Mouse (Mus musculus) granulocyte monocyte progenitor cell, adult 5-6 weeks (primary cell): ENCODE measurements at regions not wholly inside any gene's neighbourhood (a gene's known extent, or its start where the extent isn't known, plus 50 kb on each side); places are given as distances from the start of the nearest gene placed in this dataset.

Source experiments
- ATAC-seq: replicated peaks from 2 replicates; pipeline ENCODE4 v1.8.0; 2016; ENCODE audit warnings: mild to moderate bottlenecking, moderate TSS enrichment, inconsistent platforms; ENCODE audit not compliant: poor library complexity, severe bottlenecking

GRCm38 (mm10) chr13:35380224-35381009 is 279.2 kb upstream of the Cdyl start:
- ATAC-seq, result peak; percentile 88

GRCm38 (mm10) chr13:35381641-35382040 is 278.0 kb upstream of the Cdyl start:
- no peak for ATAC-seq

DNA sequence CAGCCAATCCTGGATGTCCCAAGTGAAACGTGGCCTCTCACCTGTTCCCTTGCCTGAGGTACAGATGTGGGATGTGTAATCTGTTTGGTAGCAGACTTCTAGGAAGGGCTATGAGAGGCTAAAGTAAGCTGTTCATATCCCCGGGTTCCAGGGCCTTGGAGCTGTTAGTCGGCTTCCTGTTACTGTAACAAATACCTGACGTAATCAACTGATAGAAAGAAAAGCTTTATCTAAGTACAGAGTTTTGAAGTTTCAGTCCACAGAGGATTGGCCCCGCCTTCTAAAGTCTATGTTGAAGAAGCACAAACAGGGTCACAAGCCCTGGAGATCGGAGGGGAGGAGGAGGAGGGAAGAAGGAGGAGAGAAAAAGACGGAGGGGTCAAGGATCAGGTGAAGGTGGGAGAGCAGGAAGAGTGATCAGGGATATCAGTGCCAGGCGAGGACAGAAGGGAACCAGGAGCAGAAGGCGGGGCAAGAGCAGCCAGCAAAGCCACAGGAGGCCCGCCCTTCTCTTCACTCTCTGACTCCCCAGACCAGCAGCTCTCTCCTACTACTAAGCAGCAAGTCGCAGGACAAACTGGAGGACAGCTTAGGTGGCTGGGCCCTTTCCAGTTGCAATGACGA is 276.5 kb upstream of the Cdyl start:
- ATAC-seq, result no peak

DNA sequence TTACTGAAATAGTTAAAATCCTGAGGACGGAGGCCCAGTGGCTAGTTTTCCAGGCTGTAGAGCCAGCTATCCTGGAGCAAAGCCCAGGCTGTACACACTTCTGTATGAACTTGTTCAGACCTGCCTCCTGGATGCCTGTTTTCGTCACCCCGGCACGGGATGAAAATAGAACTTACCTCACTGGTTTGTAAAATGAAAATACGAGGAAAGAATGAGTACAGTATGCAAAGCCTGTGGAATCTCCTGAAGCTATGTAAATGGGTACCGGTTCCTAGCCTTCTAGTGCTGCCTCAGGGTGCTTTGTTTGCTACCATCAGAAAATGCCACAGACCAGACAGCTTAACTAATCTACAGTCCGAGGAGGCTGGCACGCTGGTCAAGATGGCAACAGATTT is 276.0 kb upstream of the Cdyl start:
- ATAC-seq, result no peak

DNA sequence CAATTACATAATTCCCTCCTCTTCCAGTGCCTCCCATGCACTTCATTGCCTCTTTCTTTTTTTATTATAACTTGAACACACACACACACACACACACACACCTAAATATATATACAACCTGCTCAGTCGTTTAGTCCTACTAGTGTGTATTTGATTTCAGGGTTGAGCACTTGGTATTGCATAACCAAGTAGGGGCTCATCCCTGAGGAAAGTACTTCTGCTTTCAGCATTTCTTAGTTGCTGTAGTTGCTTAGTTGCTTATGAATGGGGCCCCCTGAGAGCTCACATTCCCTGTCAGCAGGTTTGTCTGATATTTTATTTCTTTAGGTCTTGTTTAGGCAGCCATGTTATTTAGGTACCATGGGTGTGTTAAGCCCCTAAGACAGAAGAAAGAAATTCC is 271.3 kb upstream of the Cdyl start:
- peak; percentile 88 for ATAC-seq

GRCm38 (mm10) chr13:35389781-35390525 is 269.7 kb upstream of the Cdyl start:
- peak; percentile 60 for ATAC-seq

GRCm38 (mm10) chr13:35390526-35390880 is 269.1 kb upstream of the Cdyl start:
- no peak for ATAC-seq

DNA sequence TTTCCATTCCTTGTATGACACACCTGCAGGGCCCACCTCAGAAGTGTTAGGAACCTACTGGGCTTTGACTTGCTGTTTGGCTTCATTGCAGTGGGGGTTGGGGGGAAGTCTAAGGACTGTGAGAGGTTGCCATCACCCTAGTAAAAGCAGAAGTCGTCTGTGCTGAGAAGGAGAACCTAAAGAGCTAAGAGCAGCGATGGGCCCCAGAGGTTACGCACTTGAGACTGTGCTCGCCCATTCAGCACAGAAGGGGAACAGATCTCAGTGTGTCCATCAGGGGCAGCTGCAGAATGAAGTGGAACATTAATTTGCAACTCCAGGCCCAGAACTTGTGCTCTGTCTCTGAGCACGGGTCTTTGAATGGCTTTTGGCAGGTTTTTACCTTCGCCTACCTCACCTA is 267.5 kb upstream of the Cdyl start:
- peak; percentile 60 for ATAC-seq

DNA sequence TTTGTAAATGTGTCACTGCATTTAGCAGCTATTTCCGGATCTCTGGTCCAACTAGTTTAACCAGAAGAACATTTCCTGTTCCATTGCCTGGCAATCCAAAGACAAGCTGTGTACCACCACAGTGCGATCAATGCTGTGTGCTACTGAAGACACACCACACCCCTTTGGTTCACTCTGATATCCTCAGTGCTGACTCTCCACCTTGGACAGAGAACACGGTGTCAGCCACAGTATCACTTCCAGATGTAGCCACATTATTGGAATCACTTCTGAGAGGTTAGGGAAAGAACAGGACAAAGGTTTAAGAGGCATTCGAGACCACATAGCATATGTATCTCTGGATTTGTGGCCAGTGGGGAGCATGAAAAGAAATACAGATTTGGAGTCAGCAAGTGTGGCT is 264.4 kb upstream of the Cdyl start:
- ATAC-seq, result no peak

- ATAC-seq, result no peak
Observed at GRCm38 (mm10) chr13:35395630-35396029, 264.0 kb upstream of the Cdyl start.

DNA sequence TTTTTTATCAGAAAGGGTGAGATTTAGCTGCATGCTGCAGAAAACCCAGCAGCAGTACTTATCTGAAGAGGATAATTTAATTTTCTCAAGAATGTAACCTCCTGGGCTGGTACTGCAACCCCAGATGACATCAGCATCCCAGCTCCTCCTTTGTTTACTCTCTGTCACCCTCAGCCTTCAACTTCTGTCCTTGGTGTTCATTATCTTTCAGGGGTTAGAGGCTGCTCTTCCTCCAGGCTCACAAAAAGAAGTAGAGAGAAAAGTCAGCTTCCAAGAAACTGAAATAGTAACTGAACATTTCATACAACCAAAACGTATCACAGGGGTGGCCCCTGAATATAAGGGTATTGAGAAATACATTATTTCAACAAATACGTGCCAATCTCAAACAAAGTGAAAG is 262.5 kb upstream of the Cdyl start:
- no peak for ATAC-seq

GRCm38 (mm10) chr13:35398192-35398591 is 261.4 kb upstream of the Cdyl start:
- no peak for ATAC-seq

- no peak for ATAC-seq
Observed at GRCm38 (mm10) chr13:35402856-35403255, 256.8 kb upstream of the Cdyl start.

DNA sequence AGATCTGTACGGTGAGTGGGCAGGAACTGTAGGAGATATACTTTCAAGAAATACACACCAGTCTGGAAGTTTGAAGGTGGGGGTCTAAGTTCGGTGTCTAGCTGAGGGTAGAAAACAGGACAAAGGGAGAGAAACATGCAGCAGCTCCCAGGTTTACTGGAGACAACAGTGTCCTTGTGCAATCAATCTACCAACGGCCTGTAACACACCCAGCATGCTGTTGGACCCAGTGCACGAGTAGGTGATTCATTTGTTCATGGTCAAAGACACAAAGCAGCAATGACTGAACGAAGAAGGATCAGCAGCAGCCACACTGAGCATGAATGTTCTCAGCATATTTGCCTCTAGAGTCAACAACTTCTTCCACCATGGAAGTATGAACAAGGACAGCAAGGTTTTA is 255.2 kb upstream of the Cdyl start:
- ATAC-seq, result no peak

GRCm38 (mm10) chr13:35405384-35405783 is 254.2 kb upstream of the Cdyl start:
- no peak for ATAC-seq

DNA sequence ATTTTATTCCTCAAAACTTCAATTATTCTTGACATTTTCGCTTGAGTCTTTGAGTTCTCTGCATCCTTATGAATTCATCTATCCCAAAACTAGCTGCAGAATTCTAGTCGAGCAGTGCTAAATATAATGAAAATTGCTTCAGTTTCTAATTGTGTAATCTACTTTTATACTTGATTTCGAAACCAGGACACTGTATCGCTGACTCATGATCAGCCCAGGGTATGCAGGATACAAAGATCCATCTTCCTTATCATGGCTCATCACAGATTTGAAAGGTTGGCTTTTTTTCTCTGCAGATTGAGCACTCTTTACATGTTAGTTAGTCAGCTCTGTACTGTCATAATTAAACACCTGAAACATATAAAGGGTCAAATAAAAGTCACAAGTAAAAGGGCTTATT is 242.1 kb upstream of the Cdyl start:
- peak; percentile 77 for ATAC-seq

DNA sequence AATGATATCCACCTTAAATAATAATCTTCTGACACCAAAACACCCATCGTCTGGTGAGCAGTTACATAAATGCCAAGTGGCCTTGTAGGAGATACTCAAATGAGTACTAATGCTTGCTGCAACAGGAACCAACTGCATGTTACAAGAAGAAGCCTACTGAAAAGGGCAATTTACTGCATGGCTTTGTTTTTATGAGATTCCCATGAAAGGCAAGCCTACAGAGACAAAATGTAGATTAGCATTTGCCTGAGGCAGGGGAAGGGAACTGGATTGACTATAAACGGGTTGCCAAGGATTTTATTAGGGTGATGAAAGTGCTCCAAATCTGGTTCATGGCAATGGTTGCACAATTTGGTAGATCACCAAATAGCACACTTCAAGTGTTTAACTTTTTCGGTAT is 239.6 kb upstream of the Cdyl start:
- no peak for ATAC-seq

- no peak for ATAC-seq
Observed at GRCm38 (mm10) chr13:35426061-35426460, 233.6 kb upstream of the Cdyl start.

DNA sequence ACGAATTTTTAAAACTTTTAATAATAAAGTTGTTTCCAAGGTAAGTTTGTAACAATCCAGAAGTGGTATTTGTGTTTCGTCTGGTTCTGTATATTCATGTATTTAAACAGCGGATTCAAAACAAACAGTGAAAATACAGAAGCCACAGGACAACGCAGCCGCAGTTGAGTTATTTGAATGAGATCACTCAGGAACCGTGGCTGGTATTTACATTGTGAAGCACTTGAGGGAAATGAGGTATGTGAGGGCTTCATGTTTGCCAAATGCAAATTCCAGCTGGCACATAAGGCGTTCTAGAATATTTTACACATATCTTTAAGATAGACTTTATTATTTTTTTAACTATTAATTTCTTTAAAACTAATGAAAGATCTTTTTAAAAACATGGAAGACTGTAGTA is 224.5 kb upstream of the Cdyl start:
- ATAC-seq, result no peak

DNA sequence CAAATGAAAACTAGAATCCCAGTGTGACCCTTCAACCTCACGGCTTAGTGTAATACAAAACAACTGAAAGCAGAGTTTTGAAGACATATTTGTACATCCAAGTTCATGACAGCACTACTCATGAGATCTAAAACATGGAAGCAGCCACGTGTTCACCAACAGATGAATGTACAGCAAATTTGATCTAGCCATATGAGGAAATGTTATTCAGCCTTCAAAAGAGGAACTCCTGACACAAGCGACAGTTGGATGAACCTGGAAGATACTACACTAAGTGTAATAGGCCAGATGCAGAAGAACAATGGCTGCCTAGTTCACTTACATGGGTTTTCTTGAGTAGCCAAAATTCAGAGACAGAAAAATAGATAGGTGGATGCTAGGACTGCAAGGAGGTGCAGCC is 212.0 kb upstream of the Cdyl start:
- ATAC-seq, result peak; percentile 37; the same call in 1 of the 2 replicates

- peak; percentile 92 for ATAC-seq
Observed at GRCm38 (mm10) chr13:35452420-35452819, 207.2 kb upstream of the Cdyl start.
